Comparison of ENCODE assay signal across 8 mouse cellular contexts in the genomic region with DNA sequence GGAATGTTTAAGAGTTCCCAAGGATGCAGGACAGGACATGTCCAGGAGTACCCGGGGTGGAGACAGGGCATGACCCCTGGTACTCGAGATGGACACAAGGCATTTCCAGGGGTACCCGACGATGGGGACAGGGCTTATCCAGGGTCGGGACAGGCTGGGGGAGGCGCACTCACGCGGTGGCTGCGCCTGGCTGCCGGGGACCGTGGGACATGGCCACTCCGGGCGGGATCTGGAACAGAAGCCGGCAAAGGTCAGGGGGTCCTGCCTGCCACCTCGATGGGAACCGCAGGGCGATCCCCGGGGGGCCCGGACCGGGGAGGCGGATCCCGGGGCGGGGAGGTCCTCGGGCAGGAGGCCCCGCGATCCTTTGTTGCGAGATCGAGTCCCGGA. TPM values are rescaled to one million over a fixed set of nuclear protein-coding genes. Genes with fewer than 3 reads are reported as not detected.
DNase-seq lines count a peak whose midpoint lies in the region; ATAC-seq and TF ChIP-seq lines count a peak whose summit lies in the region.

No protein-coding gene starts in this region.

- peaks cover 33% of the 10 kb centered on the region for H3K4me1 ChIP-seq in kidney, embryonic 16.5 days (ENCODE audit: insufficient read depth, low read length)
- no peaks in the 10 kb centered on the region for H3K4me1 ChIP-seq in cortical plate, adult 2 months (ENCODE audit: control insufficient read depth, insufficient read depth, low read length)
- H3K4me1 ChIP-seq in hindbrain, embryonic 14.5 days (replicated peaks; ENCODE audit: control insufficient read depth, insufficient read depth, low read length) = peaks cover 10% of the 10 kb centered on the region; the same call in 1 of the 2 replicates
- peaks cover 11% of the 10 kb centered on the region for H3K4me1 ChIP-seq in midbrain, embryonic 14.5 days (ENCODE audit: control insufficient read depth, insufficient read depth, low read length)

- no peaks in the 10 kb centered on the region for H3K9me3 ChIP-seq in kidney, embryonic 16.5 days (ENCODE audit: low read length)
- no peaks in the 10 kb centered on the region for H3K9me3 ChIP-seq in hindbrain, embryonic 14.5 days (ENCODE audit: control insufficient read depth, low read length)
- no peaks in the 10 kb centered on the region for H3K9me3 ChIP-seq in midbrain, embryonic 14.5 days (ENCODE audit: control insufficient read depth, low read length)

- H3K4me2 ChIP-seq in kidney, embryonic 16.5 days (replicated peaks; ENCODE audit: low read depth, low read length) = peak overlapping the region; percentile 90
- H3K4me2 ChIP-seq in hindbrain, embryonic 14.5 days (replicated peaks) = peak overlapping the region; percentile 89
- H3K4me2 ChIP-seq in midbrain, embryonic 14.5 days (ENCODE audit: low read length) = peak overlapping the region; percentile 92

- WGBS in kidney, embryonic 16.5 days = under 1% methylated on average over 25 of the region's 29 CpGs
- under 1% methylated on average over 29 of the region's 29 CpGs for WGBS in hindbrain, embryonic 14.5 days
- WGBS in midbrain, embryonic 14.5 days = 0% methylated on average over 28 of the region's 29 CpGs

- H3K4me3 ChIP-seq in kidney, embryonic 16.5 days (ENCODE audit: low read length) = peak overlapping the region; percentile 88
- peak overlapping the region; percentile 48 for H3K4me3 ChIP-seq in cortical plate, adult 2 months (ENCODE audit: insufficient read depth, low read length)
- peak overlapping the region; percentile 61 for H3K4me3 ChIP-seq in hindbrain, embryonic 14.5 days (replicated peaks; ENCODE audit: low read length)
- peak overlapping the region; percentile 60 for H3K4me3 ChIP-seq in midbrain, embryonic 14.5 days (replicated peaks; ENCODE audit: low read depth, low read length)

- no peaks in the 10 kb centered on the region for H3K27me3 ChIP-seq in kidney, embryonic 16.5 days (ENCODE audit: insufficient read depth, low read length)
- peaks cover 15% of the 10 kb centered on the region for H3K27me3 ChIP-seq in hindbrain, embryonic 14.5 days (ENCODE audit: control insufficient read depth, insufficient read depth, low read length)
- peaks cover 11% of the 10 kb centered on the region; the same call in 1 of the 2 replicates for H3K27me3 ChIP-seq in midbrain, embryonic 14.5 days (ENCODE audit: control insufficient read depth, insufficient read depth, low read length)

- ATAC-seq in kidney, embryonic 16.5 days (ENCODE audit: low FRiP score, low TSS enrichment) = peak; percentile 12
- peak; percentile 8; the same call in 1 of the 2 replicates for ATAC-seq in hindbrain, embryonic 14.5 days (ENCODE audit: low FRiP score)
- peak; percentile 16 for ATAC-seq in midbrain, embryonic 14.5 days (ENCODE audit: low FRiP score, low TSS enrichment)

- no peak for TF ChIP-seq POLR2A in cortical plate, adult 2 months (IDR thresholded peaks at IDR 0.05; ENCODE audit: extremely low read depth, insufficient read depth, low read length)

- no peak for TF ChIP-seq CTCF in cortical plate, adult 2 months (IDR thresholded peaks at IDR 0.05; ENCODE audit: extremely low read depth, insufficient read depth, low read length)

- peak overlapping the region; percentile 81 for H3K27ac ChIP-seq in kidney, embryonic 16.5 days (ENCODE audit: low read length)
- no peak overlapping the region for H3K27ac ChIP-seq in cortical plate, adult 2 months (ENCODE audit: insufficient read depth, low read length)
- no peak overlapping the region for H3K27ac ChIP-seq in hindbrain, embryonic 14.5 days
- H3K27ac ChIP-seq in midbrain, embryonic 14.5 days (replicated peaks; ENCODE audit: low read depth, low read length) = no peak overlapping the region

- H3K36me3 ChIP-seq in kidney, embryonic 16.5 days (ENCODE audit: insufficient read depth, low read length) = peaks cover 7% of the 10 kb centered on the region; the same call in 1 of the 2 replicates
- H3K36me3 ChIP-seq in hindbrain, embryonic 14.5 days (replicated peaks; ENCODE audit: control insufficient read depth, insufficient read depth) = no peaks in the 10 kb centered on the region
- H3K36me3 ChIP-seq in midbrain, embryonic 14.5 days (ENCODE audit: control insufficient read depth, insufficient read depth, low read length) = no peaks in the 10 kb centered on the region

- DNase-seq in kidney, adult 9 months = no peak
- DNase-seq in hindbrain, embryonic 14.5 days (ENCODE audit: low spot score) = no peak
- DNase-seq in midbrain, embryonic 14.5 days = no peak
- DNase-seq in ovary, postnatal 14 days (ENCODE audit: low spot score) = no peak
- no peak for DNase-seq in gastrocnemius, postnatal 10 days
- no peak for DNase-seq in layer of hippocampus, adult 8-10 months (ENCODE audit: low spot score in 2 of 2)

- H3K9ac ChIP-seq in kidney, embryonic 16.5 days (replicated peaks; ENCODE audit: low read length) = peak overlapping the region; percentile 97
- peak overlapping the region; percentile 62 for H3K9ac ChIP-seq in hindbrain, embryonic 14.5 days
- H3K9ac ChIP-seq in midbrain, embryonic 14.5 days (replicated peaks; ENCODE audit: low read length) = peak overlapping the region; percentile 62

RNA-seq across cellular contexts. Expression of gene Hmg20b, which starts 0.3 kb away (rescaled TPM):
- polyA plus RNA-seq in kidney, embryonic 16.5 days (2015; fragmentation: Nextera tagmentation; extraction: Ambion mirVana) = 90.6 and 94.5 TPM in 2 replicates
- 34.4 and 36.3 TPM in 2 replicates for polyA plus RNA-seq in cortical plate, adult 2 months (2012; rRNA removed)
- 29.0 and 34.0 TPM in 2 replicates for polyA plus RNA-seq in hindbrain, embryonic 14.5 days (2014; fragmentation: Nextera tagmentation; extraction: Ambion mirVana)
- 30.6 and 36.5 TPM in 2 replicates for polyA plus RNA-seq in midbrain, embryonic 14.5 days (2014; fragmentation: Nextera tagmentation; extraction: Ambion mirVana)
- 10 to 100 TPM; 26.8 to 41.9 TPM for total RNA-seq in gastrocnemius, postnatal 10 days (2021)
- 10 to 100 TPM; 32.5 to 37.1 (median 32.9) TPM for total RNA-seq in layer of hippocampus, adult 8-10 months (2022)

RNA-seq across cellular contexts. Expression of gene Gipc3, which starts 6.9 kb away (rescaled TPM):
- polyA plus RNA-seq in kidney, embryonic 16.5 days (2015; fragmentation: Nextera tagmentation; extraction: Ambion mirVana) = 0.09 TPM in 2 replicates
- 1.2 and 1.4 TPM in 2 replicates for polyA plus RNA-seq in cortical plate, adult 2 months (2012; rRNA removed)
- not detected in 2 replicates for polyA plus RNA-seq in hindbrain, embryonic 14.5 days (2014; fragmentation: Nextera tagmentation; extraction: Ambion mirVana)
- polyA plus RNA-seq in midbrain, embryonic 14.5 days (2014; fragmentation: Nextera tagmentation; extraction: Ambion mirVana) = not detected in 2 replicates
- 1 to 10 TPM in 1 of 2 experiments, under 1 TPM in 1; 0.96 to 1.3 TPM for total RNA-seq in gastrocnemius, postnatal 10 days (2021)
- 1 to 10 TPM; 1.3 to 2.2 (median 1.7) TPM for total RNA-seq in layer of hippocampus, adult 8-10 months (2022)

RNA-seq across cellular contexts. Expression of gene Mfsd12, which starts 7.3 kb away (rescaled TPM):
- polyA plus RNA-seq in kidney, embryonic 16.5 days (2015; fragmentation: Nextera tagmentation; extraction: Ambion mirVana) = 9.8 and 12.5 TPM in 2 replicates
- polyA plus RNA-seq in cortical plate, adult 2 months (2012; rRNA removed) = 30.1 and 30.8 TPM in 2 replicates
- polyA plus RNA-seq in hindbrain, embryonic 14.5 days (2014; fragmentation: Nextera tagmentation; extraction: Ambion mirVana) = 7.8 and 10.0 TPM in 2 replicates
- polyA plus RNA-seq in midbrain, embryonic 14.5 days (2014; fragmentation: Nextera tagmentation; extraction: Ambion mirVana) = 5.9 and 9.2 TPM in 2 replicates
- total RNA-seq in gastrocnemius, postnatal 10 days (2021) = 1 to 10 TPM; 4.5 to 7.5 TPM
- 10 to 100 TPM; 40.7 to 46.7 (median 43.6) TPM for total RNA-seq in layer of hippocampus, adult 8-10 months (2022)

RNA-seq across cellular contexts. Expression of gene 4930404N11Rik, which starts 15.7 kb away (rescaled TPM):
- 0.98 and 1.2 TPM in 2 replicates for polyA plus RNA-seq in kidney, embryonic 16.5 days (2015; fragmentation: Nextera tagmentation; extraction: Ambion mirVana)
- polyA plus RNA-seq in cortical plate, adult 2 months (2012; rRNA removed) = 0.45 and 0.52 TPM in 2 replicates
- polyA plus RNA-seq in hindbrain, embryonic 14.5 days (2014; fragmentation: Nextera tagmentation; extraction: Ambion mirVana) = 0.30 and 0.59 TPM in 2 replicates
- polyA plus RNA-seq in midbrain, embryonic 14.5 days (2014; fragmentation: Nextera tagmentation; extraction: Ambion mirVana) = 0.32 and 0.37 TPM in 2 replicates
- total RNA-seq in gastrocnemius, postnatal 10 days (2021) = 1 to 10 TPM in 1 of 2 experiments, under 1 TPM in 1; 0.85 to 1.4 TPM
- total RNA-seq in layer of hippocampus, adult 8-10 months (2022) = 1 to 10 TPM; 1.0 to 3.2 (median 1.4) TPM

RNA-seq across cellular contexts. Expression of gene Tbxa2r, which starts 21.4 kb away (rescaled TPM):
- polyA plus RNA-seq in kidney, embryonic 16.5 days (2015; fragmentation: Nextera tagmentation; extraction: Ambion mirVana) = 19.7 and 20.2 TPM in 2 replicates
- polyA plus RNA-seq in cortical plate, adult 2 months (2012; rRNA removed) = 2.7 and 2.9 TPM in 2 replicates
- 4.3 and 5.4 TPM in 2 replicates for polyA plus RNA-seq in hindbrain, embryonic 14.5 days (2014; fragmentation: Nextera tagmentation; extraction: Ambion mirVana)
- polyA plus RNA-seq in midbrain, embryonic 14.5 days (2014; fragmentation: Nextera tagmentation; extraction: Ambion mirVana) = 2.9 and 3.7 TPM in 2 replicates
- 1 to 10 TPM; 2.3 to 3.8 TPM for total RNA-seq in gastrocnemius, postnatal 10 days (2021)
- total RNA-seq in layer of hippocampus, adult 8-10 months (2022) = 1 to 10 TPM; 1.1 to 1.4 (median 1.4) TPM
